Mouse (Mus musculus) mouse trophoblast stem cell (cell line): Measurements from ENCODE around the gene Wwox.

ENCODE experiments used
- in situ Hi-C, 2 experiments: fragments of 300-500 bp; cut with MseI, MboI; formaldehyde crosslinking; loops; 2 replicates in 1 of 2; 3 replicates in 1 of 2; pipeline ENCODE4 v1.15.1; 2025

The Wwox gene

DNA sequence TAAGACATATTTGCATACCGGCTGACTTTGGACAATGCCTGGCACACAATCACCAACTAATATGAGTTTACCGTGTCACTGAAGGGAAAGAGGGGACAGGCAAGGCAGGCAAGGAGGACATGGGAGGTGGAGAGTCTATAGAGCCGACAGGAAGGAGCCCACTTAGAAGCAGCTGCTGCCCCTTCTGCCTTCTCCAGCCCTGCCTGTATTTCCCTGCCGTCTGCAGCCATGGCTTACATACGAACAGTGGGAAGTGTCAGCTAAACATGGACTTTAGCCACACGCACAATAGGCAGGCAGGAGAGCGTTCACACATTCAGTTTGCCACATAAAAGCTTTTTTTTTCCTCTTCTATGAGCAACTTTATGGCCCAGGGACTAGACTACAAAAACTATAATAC is 863.0 kb downstream of the Wwox start:
- in situ Hi-C loops = no loop called here

DNA sequence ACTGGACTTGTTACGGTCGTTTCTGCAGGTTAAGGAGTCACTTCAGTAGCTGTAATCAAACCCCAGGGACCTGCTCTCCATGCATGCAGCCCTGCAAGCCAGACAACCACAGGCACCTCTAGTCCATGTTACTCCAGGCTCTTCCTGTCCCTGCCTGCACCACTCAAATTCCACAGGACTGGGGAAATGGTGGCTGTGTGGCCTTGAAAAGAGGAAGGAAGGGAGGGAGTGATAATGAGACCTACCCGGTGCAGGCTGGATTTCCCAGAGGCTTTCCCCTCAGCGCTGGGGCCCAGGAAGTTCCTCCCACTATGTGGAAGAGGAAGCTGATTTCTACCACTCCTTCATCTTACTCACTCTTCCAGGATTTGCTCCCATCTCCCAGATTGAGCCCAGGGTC is 868.0 kb downstream of the Wwox start:
- in situ Hi-C loops = no loop called here

DNA sequence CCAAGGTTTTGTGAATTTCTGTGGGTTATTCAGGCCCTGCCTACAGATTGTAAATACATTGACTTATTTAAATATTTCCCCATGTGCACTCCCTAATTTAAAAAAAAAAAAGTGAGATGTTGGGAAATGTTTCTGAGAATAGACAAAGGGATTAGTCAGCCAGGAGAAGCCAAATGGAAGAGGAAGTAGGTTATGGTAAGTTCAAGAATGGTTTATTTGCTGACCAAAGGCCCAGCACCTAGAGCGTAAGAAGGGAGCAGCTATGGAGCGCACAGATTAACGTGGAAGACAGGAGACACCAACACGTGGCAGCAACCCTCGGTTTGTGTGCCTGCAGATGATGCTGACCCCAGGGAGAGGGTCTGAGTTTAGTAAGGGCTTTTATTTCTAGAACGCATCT is 871.5 kb downstream of the Wwox start:
- in situ Hi-C loops = no loop called here

DNA sequence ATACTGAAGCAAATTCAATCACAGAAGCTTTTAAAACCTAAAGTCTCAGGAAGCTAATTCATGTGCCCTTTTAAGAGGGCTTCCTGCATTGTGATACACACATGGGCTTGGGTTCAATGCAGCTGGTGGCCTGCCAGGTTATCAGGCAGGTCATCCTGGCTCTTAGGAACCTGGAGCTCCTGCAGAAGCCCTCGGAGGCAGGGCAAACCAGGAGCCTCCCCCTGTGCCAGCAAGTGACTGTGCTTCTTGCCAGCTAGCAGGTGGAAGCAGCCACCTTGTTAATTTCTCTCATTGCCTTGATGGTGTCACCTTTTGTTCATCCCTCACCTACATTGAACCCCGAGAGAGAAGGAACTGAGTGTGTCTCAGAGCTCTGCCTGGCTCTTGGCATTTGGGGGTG is 872.9 kb downstream of the Wwox start:
- in situ Hi-C loops = no loop called here

DNA sequence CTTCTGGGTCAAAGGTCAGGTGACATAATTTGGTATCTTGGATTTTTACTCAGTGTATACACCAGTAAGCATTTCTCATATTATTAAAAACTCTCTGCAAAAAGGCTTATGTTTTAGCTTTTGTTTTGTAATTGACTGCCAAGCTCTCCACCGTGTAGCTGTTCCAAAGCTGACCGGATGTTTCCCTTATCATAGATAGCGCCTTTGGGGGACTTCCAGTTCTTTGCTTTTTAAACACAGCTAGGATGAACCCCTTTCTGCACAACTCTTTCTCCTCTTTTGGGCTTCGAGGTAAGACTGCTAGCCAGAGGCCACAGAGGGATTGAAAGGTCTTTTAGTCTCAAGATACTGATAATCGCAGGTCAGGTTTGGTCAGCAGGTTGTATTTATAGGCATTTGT is 883.0 kb downstream of the Wwox start:
- in situ Hi-C loops = no loop called here

DNA sequence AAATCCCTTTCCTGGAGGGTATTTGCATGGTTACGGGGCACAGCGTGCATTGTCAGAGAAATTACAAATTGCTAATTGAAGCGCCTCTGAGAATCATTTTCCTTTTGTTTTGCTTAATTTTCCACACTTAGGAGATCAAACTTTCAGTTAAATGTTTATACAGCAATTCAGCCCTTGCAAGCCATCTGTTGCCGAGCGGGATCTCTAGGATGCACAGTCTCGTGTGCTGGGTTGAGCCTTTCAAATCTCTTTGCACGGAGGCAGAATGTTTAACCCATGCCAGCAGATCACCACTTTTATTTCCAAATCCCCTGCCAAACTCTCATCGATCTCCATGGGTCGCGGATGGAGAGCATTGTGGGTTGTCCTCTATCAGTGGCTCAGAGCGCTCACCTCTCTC is 891.2 kb downstream of the Wwox start:
- in situ Hi-C loops = no loop called here

DNA sequence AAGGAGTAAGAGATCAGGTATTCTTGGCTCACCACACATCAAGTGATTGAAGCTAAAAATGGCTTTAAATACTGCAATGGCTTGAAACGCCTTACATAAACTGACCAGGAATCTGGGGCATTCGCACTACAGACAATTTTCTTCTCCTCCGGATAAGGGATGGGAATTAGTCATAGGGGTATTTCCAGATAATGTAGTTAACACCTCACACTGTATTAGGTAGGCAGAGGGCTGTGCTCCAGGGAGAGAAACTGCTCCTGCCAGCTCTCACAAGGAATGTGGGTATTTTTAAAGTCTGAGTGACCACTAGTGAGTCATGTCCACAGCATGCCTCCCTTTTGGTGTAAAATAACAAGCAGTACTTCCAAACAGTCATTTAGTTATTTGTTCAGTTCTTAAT is 894.5 kb downstream of the Wwox start:
- in situ Hi-C loops = no loop called here

DNA sequence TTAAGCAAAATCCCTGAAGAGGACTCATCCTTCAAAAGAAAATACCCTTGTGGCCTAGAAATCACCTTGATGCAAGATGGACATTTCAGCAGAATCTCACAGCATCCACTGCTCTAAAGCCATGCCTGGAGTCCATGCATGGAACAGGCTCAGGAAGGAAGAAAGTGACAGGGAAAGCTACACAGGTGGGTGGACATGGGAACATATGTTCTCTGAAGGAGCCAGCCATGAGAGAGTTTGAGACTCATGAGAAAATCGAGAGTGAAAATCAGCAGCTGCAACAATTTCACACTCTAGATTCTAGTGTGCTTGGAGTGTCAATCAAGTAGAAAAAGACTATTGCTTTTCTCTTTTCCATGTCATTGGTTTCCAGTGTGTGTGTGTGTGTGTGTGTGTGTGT is 896.9 kb downstream of the Wwox start:
- in situ Hi-C loops = no loop called here

DNA sequence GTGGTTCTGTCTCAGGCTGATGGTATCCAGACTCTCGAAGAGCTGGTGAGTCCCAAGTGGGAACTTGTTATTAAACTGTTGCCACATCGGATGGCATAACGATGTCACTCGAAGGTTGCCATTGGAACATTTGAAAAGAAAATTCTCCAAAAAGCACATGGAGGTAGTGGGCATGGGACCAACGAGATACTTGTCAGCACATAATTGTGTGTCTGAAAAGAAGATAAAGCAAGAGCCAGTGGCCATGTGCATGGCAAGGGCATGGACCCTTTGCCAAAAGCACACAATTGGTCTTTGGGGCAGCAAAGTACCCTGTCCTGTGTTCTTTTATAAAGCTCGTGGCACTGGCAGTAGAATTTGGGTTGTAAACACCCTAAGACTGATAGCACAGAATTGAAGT is 909.2 kb downstream of the Wwox start:
- in situ Hi-C loops = no loop called here

DNA sequence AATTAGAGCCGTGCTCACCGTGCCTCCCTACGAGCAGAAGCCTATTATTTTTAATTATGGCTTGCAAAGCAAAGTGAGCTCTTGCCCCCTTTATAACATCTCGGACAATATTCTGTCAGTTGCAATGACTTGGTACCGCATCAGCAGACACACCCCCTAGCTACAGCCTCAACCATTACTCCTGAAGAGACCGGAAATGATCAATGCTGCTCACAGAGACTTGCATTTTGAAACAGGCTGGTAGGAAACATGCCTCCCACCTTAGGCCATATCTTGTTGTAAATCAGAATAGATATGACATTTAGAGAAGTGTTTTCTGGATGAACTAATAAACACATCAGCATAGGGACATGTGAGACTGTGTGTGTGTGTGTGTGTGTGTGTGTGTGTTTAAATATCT is 911.3 kb downstream of the Wwox start:
- in situ Hi-C loops = no loop called here

DNA sequence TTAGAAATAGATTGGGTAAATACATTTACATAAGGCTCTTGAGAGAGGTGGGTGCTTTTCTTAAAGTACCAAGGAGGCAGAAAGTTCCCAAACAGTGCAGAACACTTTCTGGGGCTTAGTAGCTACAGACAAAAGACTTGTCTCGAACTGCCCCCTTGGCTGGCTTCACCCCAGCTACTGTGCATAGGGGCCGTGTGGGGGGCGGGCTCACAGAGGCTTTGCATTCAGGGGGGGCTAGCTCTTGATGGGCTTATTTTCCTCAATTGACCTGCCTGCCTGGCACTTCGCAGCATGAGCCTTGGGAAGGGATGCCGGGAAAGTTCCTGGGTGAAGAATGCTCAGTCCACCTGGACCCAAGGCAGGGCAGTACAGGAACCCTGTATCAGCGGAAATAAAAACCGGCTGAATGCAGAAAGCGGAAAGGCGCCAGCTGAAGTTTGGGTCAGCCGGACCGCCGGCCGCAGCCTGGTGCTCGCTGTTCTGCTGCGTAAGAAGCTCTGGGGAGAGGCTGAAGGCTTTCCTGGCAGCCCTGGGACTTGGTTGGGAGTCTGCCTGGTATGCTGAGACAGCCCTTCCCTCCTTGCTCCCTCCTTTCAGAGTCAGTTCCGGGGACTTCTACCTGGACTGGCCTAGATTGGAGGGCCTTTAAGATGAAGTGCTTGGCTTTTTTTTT is 918.3 kb downstream of the Wwox start:
- in situ Hi-C loops = no loop called here

DNA sequence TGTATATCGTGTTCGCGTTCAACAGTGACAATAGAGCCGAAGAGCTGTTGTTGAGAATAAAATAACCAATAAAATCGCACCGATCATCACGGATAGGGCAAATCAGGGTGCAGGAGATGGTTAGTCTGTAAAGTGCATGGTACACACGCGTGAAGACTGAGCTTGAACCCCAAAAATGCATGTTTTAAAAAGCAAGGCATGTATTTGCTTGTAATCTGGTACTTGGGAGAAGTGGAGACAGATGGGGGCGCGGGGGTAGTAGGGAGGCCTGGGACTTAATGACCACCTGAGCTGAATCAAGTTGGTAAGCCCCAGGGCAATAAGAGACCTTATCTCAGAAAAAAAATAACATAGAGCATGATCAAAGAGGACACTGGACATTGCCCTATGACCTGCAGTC is 919.0 kb downstream of the Wwox start:
- in situ Hi-C loops = no loop called here

DNA sequence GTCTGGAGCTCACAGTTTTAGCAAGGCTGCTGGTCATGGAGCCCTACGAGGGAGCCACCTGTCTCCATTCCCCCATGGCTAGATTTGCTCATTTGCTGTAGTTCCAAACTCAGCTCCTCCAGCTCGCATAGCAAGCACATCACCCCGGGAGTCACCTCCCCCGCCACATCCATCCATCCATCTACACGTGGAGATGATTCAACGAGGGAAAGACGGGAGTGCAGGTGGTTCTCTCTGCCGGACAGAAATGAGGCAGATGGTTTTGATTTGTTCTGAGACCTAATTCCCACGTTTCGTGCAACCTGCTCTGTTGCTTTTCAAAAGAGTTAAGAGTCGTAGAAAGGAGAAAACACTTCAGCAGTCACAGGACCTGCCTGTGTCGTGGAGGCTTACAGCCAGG is 920.2 kb downstream of the Wwox start:
- in situ Hi-C loops = no loop called here

DNA sequence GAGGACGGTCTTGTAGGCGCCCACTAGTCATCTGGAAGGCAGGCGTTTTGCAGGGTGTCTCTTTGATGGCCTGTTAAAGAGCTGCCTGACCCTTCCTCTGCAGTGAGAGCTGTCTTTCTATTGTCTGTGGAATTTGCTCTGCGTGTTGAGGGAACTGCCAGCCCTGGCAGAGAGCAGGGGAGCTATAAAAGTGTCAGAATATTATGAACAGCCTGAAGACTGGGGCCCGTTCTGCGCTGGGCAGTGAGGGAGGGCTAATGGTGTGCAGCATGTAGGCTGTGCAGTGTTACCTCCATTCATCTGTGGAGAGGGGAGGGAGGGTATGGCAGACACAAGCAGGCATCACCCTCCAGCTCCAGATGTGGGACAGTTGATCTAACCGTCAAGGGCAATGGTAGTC is 923.1 kb downstream of the Wwox start:
- in situ Hi-C loops = no loop called here

DNA sequence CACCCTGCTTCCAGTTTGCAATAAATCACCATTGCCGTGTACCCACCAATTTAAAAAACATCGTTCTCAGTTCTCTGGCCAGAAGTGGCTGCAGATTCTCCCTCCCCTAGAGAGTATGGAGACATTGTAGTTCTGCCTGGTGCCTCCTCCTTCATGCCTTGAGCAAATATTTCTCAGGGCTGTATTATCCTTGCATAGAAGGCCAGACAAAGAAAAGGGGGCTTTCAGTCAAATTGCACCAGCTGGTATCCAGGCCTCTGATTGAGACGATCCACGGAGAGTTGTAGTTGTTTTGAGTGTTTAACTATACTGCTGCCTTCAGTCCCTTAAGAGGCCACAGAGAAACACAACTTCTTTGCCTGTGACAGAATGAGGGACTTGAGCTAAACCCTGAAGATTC is 935.5 kb downstream of the Wwox start:
- in situ Hi-C loops = no loop called here

DNA sequence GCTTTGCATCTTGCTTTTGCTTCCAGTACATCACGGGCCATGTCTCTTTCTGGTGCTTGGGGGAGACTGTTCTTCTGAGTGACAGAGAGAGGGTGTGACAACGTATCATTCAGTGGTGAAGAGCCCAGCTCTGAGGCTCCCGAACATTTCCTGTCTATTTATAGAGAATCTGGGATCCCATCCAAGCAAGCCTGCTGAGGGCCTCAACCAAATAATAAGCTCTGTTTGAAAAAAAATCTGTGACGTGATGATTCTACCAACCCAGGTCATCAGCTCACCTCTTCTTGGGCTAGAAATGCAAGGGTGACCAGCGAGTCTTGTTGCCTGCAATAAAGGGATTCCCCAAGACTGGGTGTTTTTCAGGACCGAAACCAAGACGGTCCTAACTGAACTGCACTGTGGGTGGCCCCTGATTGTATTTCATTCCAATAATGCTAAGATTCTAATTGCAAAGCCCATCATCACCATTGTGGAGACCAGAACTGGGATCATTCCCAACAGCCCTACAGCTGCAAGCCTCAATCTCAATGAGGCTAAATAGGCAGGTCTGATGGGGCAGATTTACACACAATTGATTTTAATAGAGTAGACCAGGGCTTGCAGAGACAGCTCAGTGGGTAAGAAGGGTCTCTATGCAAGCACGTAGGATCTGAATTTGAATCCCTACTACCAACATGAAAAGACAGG is 936.0 kb downstream of the Wwox start:
- in situ Hi-C loops = no loop called here

DNA sequence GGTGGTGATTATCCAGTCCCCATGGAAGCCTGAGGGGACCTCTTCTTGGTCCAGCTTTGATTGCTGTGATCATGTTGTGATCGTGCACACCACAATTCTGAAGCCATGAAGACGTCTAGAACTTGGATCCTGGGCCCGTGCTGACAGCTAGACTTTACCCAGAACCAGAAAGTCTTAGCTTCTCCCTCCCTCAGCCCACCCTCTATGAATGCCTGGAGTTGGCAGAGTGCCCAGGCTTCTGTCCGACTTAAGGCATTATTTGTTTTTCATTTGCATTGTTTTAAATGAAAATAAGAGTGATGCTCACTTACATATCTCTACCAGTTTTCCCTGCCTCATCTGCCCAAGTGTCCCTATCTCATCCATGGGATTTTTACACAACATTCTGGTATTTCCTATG is 937.9 kb downstream of the Wwox start:
- in situ Hi-C loops = no loop called here

DNA sequence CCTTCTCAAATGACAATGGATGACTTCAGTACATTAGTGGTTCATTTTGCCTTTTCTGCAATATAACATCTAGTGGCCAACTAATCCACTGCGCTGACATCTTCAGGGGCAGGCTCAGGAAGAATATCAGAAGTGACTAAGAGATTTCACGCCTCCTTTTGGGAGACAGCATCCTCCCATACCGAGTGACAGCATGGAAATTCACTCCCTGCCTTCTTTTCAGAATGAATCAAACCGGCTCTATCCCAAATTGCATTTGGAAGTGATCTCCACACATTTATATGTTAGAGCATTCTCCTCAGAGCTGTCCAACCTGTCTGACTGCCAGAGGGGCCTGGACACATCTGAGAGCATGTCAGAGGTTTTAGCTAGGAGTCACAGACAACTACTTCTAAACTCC is 940.6 kb downstream of the Wwox start:
- in situ Hi-C loops = no loop called here

DNA sequence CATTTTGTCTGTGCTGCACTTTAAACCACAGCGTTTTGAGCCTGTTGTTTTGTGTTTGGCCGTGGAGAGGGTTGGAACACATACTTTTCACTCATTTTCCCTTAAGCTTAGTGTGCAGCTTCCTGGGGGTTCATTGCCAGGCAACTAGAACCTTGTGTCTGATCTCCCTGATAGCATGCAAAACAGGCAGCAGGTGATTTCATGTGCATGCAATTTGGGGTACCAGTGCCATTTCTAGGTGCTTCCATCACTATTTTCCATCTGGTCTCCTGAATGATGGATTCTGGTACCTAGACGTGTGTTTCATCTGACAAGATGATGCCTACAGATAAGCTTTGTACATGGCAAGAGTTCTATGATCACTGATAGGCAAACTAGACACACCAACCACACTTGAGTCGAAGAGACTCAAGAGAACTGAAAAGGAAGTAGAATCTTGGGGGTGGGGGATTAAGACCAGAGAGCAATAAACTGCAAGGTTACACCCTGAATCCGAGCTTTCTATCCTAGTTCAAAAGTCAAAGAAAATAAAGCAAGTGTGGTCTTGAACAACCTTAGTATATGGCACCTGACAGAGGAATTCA is 951.6 kb downstream of the Wwox start:
- in situ Hi-C loops = no loop called here

DNA sequence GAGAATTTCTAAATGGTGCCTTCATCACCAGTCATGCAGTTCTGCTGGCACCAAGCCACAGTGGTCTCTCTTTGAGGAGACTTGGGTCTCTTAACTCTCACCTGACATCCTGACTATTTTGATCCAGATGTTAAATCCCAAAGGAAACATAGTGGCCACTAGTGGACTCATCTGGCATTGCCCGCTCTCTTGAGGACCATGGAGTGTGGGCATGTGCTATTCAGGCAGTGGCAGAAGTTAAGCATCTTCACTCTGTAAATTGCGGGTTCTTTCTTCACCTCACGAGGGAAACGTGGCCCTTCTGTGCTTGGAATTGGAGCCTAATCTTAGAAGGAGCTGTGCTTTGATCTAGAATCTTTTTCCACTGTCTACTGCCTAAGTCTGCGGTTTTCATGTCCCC is 956.4 kb downstream of the Wwox start:
- in situ Hi-C loops = no loop called here

DNA sequence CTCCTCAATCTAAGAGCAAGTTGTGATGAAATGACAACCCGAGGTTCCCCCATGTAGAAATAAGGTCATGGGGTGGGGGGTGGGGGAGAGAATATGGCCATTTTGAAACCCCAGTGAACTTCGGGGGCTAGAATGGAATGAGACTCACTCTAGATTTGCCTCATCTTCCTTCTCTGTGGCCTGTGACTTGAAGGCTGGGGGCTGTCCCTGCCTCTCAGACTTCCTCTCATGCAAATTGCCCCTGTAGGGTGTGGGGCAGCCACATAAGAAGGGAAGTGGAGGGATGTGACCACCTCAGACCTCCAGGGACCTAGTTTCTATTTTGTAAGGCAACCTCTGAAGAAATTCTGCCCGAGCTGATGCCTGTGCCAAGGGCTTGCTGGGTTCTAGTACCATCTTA is 958.5 kb downstream of the Wwox start:
- in situ Hi-C loops = no loop called here

DNA sequence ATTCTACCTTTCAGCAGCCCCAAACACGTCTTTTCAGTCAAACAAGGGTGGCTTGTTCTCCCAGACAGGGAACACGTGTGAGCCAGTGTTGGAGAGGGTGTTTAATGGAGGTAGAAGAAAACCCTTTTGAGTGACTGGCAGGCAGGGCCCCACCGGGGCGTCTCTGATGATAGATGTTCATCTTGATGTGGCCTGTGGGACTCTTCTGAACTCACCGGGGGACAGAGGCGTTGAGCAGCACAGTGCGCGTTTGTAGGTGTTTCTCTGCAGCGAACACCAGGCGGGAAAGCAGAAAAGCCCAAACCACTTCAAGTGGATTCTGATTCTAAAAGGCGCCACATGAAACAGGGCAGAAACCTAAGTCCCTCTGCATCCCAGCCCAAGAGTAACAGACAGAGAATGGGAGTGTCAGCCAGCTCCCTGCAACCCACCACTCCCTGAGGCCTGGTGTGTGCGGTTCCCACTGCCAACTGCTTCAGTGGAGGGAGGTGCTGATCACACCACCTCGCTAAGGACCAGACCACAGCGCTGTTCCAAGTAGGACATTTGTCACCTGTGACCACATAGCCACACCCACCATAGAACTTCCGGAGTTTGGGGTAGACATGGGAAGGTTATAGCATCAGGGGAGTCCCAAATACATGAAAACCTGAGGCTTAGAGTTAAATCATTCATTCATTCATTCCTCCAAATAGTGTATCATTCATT is 960.7 kb downstream of the Wwox start:
- in situ Hi-C loops = no loop called here
